Mouse (Mus musculus) megakaryocyte-erythroid progenitor cell, adult 5-6 weeks (primary cell): ENCODE measurements around the gene Erp27. TPM values are rescaled to one million over a fixed set of nuclear protein-coding genes. Genes with fewer than 3 reads are reported as not detected.

Experiments used
- ATAC-seq: replicated peaks from 2 replicates; pipeline ENCODE4 v1.8.0; 2016; ENCODE audit warnings: mild to moderate bottlenecking, inconsistent platforms; ENCODE audit not compliant: severe bottlenecking, poor library complexity, low FRiP score, low TSS enrichment
- total RNA-seq, 2 experiments: library from RNA; stranded (forward) in 1 of 2; stranded (reverse) in 1 of 2; fragments of 200-1000, 215-1000 nt in 1 of 2; fragments of >200 nt in 1 of 2; fragmentation: Nextera tagmentation in 1 of 2; gene quantifications; 2 replicates each; pipeline ENCODE4 v1.2.3; 2014 to 2017

The Erp27 gene
- total RNA-seq, 2 experiments from 2014 or later: 1.6 TPM; not detected in 1

GRCm38 (mm10) chr6:136940188-136940960, 18.4 kb upstream of the Erp27 start:
- no peak for ATAC-seq

DNA sequence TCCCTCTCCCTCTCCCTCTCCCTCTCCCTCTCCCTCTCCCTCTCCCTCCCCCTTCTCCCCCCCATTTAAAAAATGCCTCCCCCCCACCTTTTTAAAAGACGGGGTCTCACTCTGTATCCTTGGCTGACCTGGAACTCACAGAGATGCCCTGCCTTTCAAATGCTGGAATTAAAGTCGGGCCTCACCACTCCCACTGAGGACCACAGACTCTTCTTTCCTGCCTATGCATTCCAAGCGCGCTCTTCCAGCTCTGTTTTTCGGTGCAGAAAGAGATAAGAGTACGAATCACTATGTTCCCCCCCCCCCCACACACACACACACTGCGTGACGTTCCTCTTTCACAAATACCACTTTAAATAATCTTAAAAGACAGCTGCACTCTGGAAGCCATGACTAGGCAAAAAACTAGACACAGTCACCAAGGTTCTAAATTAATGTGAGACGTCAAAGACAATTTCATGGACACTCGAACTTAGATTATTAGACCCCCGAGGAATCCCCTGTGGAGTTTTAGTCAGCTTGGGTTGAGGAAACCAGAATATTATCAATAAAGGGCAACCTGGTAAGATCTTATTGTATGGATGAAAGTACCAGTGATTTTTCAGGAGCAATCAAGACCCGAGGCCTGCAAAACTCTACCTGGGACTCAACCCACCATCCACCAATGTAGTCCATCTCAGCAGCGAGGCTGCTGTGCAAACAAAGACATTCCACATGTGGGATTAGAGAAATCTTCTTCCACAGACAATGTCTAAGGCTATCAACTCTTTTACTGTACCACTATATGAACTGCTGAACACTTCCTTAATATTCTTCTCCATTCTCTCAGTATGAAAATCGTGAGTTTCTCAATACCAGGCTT, 17.6 kb upstream of the Erp27 start:
- peak; percentile 53 for ATAC-seq

DNA sequence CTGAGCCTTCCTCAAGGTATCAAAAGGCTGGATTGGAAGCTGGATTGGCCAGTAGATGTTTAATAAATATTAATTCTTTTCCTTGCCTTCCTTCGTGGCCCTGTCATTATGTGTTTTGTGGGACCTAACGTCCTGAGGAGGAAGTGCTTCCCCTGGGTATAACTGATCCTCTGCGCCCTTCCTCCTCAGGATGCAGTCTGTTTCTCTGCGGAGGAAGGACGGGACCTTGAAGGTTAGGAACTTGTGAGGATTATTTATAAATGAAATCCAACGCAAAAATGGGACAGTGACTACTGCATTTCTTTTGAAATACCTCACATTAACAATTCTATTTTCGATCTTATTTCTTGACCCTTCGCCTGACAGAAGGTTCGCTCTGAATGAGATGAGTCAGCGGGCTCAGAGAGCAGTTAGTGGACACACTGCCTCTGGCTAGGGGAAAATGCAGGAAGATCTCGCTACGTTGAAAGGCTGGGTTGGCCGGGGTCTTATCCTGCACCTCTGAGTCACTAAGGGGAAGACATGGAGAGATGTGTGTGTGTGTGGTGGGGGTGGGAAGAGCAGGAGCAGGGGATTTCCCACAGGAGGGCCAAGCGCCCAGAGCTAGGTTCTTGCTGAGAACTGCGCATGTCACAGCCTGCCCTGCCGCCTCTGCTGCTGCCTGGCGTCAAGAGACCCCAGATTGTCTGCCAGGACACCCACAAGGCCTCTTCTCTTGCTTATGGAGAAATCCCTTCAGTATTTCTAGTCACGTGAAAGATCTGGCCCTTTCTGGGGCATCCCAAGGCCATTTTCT, 16.5 kb upstream of the Erp27 start:
- peak; percentile 46 for ATAC-seq

DNA sequence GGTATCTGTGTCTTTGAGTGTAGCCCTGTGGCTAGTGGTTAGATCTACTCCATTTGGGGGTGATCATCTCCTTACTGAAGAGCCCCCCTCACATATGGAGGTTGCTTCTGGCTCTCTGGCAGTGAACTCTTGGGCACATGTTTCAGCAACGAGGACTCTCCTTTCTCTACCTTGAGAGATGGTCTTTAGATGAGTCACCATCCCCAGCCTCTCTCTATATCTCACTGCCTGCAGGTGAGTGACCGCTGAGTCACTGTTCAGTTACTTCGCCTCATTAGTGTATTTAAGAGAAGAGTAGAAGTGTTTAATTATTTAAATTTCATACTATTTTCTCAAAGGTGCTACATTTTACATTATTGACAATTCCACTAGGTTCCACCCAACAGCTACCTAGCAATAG, 15.1 kb upstream of the Erp27 start:
- no peak for ATAC-seq

- ATAC-seq: no peak
Measured at GRCm38 (mm10) chr6:136936361-136936760, 14.4 kb upstream of the Erp27 start.

DNA sequence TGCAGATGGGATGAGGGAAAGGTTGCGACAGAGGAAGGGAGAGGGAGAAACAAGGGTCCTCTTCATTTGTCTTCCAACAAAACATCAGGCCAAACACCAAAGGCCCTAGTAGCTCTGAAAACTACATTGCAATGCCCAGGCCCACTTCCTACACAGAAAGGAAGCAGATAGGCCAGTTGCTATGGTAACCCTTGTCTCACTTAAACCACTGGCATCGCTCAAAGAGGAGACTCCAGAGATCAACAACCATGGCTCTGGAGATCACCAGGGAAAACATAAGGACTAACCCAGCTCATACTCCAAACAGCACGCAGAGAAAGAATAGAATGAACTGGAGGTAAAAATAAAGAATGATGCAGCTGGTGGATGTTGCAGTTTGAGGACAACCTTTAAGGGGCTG, 13.3 kb upstream of the Erp27 start:
- no peak for ATAC-seq

GRCm38 (mm10) chr6:136934068-136934467, 12.1 kb upstream of the Erp27 start:
- ATAC-seq: no peak

GRCm38 (mm10) chr6:136931246-136931645, 9.3 kb upstream of the Erp27 start:
- ATAC-seq: peak; percentile 16; the same call in 1 of the 2 replicates

GRCm38 (mm10) chr6:136930677-136931076, 8.7 kb upstream of the Erp27 start:
- ATAC-seq: peak; percentile 99

- ATAC-seq: no peak
Measured at GRCm38 (mm10) chr6:136927626-136928025, 5.6 kb upstream of the Erp27 start.

GRCm38 (mm10) chr6:136925049-136925448, 3.1 kb upstream of the Erp27 start:
- no peak for ATAC-seq

DNA sequence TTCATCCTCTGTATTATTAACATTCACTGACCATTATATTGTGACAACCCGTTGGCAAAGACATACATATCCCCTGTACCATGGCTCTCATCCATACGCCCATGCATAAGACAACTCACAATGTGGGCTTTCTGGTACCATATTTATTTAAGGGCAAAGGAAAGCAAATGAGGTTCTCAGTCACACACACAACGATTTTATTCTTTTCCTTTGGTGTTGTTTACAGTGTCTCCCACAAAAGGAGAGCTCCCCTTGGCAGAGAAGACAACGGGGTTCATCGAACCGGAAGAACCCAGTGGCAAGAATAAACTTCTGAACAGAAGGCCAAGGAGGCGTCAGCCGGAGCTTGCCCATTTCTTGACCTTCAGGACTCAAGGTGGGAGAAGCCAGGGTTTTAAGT, 1.6 kb upstream of the Erp27 start, which contains the start of gene Pde6h:
Gene Pde6h, plus strand, starts transcription at position 301 of the 400 bp plus-strand sequence.
- ATAC-seq: no peak

GRCm38 (mm10) chr6:136922871-136923270, 891 bp upstream of the Erp27 start:
- ATAC-seq: no peak

GRCm38 (mm10) chr6:136921601-136922000, 379 bp downstream of the Erp27 start:
- ATAC-seq: no peak

- peak; percentile 79 for ATAC-seq
Measured at GRCm38 (mm10) chr6:136920320-136921257, 1.4 kb downstream of the Erp27 start.

DNA sequence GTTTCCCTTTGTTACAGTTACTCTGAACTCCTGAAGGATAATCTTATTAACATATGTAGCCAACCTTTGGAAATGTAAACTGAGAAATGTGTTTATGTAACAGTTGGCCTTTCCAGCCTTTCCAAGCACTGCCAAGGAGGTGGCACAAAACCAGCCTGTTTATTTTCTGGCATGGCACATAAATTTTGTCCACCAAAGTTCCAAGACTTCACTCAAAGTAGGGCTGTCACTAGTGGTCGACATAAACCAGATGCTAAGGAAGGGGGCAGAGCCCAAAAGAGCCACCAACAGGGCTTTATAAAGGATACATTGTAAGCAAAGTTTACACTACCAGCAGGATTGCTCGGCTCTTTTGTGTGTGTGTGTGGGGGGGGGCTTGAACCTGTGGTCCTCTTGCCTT, 4.1 kb downstream of the Erp27 start:
- ATAC-seq: no peak

GRCm38 (mm10) chr6:136915721-136916395, 6.1 kb downstream of the Erp27 start:
- no peak for ATAC-seq

DNA sequence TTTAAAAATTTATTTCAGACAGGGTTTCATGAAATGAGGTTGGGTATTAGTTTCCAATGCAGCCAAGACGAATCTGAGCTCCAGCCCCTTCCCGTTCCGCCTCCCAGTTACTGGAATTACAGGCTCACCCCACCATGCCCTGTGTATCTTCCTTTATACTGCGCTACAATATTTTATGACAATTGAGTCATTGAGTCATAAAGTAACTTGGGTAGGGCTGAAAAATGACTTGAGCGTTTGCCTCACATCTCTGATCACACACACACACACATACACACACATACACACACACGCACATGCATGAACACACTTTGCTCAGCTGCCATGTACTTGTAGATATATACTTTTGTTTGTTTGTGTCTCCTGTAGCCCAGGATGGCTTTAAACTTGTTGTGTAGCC, 7.7 kb downstream of the Erp27 start:
- ATAC-seq: no peak
